Mouse (Mus musculus) heart, postnatal 36 days (tissue): Measurements from ENCODE around the gene Gm20388. TPM values are rescaled to one million over a fixed set of nuclear protein-coding genes. Genes with fewer than 3 reads are reported as not detected.

Source experiments
- DNase-seq, 2 experiments: peaks; one replicate each; pipeline ENCODE4 v3.0.0; 2021 to 2022
- intact Hi-C: fragments of 180-260 bp; cut with DNase I; formaldehyde crosslinking; loops from one replicate; pipeline ENCODE4 v1.15.1; 2025
- total RNA-seq, 2 experiments: library from RNA; stranded (reverse); gene quantifications; 2 replicates each; pipeline ENCODE4 v1.2.3; 2021

Gm20388 gene
- total RNA-seq, 2 experiments from 2014 or later, result 3.5 to 4.9 TPM

DNA sequence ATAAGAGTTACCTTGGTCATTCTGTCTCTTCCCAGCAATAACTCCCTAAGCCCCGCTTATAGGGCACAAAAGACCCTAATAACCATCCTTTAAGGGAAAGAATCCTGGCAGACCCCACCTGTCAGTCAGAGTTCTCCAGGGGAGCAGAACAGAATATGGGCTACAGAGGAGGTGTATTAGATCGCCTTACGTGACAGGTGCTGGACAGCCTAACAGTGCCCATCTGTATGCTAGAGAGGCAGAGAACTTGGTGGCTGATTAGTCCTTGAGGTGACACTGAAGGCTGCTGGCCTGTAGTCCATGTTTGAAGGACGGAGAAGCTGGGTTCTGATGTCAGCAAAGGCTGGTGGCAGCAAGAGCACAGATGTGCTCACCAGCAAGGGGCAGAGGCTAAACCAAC lies 200.3 kb downstream of the Gm20388 start:
- DNase-seq, result no peak
- intact Hi-C loops, result no loop called here

DNA sequence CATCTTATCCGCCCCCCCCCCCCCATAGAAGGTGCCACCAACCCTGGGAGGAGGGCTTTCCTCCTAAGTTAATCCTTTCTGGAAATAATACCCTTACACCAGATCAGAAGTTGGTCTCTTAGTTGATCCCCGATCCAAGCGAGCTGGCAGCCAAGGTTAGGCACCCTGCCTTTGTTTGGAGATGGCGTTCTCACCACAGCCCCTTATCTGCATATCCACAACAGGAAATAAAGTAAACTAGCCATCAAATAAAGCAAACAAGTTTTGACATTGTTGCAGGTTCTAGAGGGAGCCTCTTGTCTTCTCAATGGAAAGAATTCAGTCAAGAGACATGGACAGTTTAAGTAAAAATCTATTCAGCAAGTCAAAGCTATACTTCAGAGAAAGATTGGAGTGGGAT lies 200.7 kb downstream of the Gm20388 start:
- intact Hi-C loops, result no loop called here
- no peak for DNase-seq

DNA sequence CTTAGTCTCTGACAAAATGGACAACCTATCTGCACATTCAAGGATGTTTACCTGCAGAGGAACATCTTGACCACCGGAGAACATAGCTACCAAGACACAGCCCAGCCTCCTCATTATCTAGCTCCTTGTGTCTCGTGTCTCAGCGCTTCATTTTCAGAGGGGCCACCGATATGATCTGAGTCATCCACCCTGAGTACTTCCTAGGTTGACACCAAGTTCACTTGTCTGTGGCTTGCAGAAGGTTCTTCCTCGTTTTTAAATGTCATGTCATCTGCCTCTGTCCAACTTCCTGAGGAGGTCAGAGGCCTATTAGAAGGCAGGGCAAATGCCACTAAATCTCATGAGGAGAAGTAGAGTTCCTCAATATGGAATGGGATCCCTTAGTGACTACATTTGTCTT lies 201.9 kb downstream of the Gm20388 start:
- intact Hi-C loops, result no loop called here
- no peak for DNase-seq

DNA sequence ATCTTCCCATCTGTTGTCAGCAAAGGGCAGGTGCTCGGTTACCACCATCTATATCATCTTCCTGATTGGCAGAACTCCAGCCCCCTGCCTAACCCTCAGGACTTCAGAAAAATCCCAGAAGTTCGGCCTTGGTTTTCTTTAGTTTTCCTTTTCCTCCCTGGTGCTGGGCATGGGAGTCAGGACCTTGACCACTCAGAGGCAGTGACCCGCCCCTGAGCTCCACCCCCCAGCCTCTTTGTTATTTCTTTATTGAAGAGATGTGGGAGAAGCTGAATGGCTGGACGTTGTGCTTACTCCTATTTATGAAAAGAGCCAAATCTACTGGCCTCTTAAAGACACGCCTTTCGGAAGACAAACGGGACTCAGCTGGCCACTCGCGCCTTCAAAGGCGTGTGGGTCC lies 202.7 kb downstream of the Gm20388 start:
- DNase-seq, result peak in 1 of 2 experiments; percentile 44
- intact Hi-C loops, result no loop called here

GRCm38 (mm10) chr8:120113758-120114255 lies 203.2 kb downstream of the Gm20388 start, which contains the start of gene 6430548M08Rik:
TSS of gene 6430548M08Rik (plus strand) at chr8:120114152.
- DNase-seq, result peak; percentile 100
- intact Hi-C loops, result no loop called here

DNA sequence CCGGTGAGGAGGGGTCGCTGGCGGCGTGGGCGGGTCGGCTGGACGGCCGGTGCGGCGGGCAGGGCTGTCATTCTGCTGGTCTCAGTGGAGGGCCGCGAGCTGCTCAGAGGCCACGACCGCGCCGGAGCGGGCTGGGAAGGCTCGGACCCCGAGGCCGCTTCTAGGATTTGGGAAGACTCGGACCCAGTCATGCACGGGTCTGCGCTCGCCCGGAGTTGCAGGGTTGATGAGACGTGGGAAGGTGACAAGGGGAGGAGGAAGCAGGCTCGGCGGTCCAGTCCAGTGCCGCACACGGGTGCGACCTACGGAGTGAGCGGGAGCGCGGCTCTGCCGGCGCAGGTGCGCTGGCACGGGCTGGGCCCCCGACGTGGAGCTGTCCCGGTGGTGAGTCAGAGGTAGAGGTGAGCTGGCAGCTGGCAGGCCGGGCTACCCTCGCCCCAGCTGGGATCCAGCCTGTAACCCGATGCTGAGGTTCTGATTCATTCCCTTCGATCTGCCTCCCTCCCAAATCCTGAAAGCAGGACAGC lies 203.7 kb downstream of the Gm20388 start:
- no peak for DNase-seq
- intact Hi-C loops, result no loop called here

DNA sequence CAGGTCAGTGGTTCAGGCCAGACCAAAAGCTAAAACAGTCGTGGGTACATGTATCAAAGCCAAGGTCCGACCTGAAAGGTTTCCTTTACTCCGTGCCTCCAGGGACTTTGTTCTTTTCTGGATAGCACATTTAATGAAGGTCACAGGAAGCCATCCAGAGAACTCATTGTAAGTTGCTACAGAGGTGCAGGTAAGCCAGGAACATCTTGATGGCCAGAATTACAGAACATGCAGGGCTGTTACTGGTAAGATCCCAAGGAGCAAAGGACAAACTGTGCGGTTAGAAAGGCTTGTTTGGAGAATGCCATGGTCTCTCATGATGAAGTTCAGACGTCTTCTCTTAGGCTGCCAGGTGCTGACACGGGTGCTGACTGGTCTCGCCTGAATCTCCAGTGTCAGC lies 206.0 kb downstream of the Gm20388 start:
- no peak for DNase-seq
- intact Hi-C loops, result no loop called here

GRCm38 (mm10) chr8:120118162-120118561 lies 207.5 kb downstream of the Gm20388 start:
- intact Hi-C loops, result no loop called here
- no peak for DNase-seq

- intact Hi-C loops, result no loop called here
- DNase-seq, result no peak
Observed at GRCm38 (mm10) chr8:120118847-120119246, 208.2 kb downstream of the Gm20388 start.

DNA sequence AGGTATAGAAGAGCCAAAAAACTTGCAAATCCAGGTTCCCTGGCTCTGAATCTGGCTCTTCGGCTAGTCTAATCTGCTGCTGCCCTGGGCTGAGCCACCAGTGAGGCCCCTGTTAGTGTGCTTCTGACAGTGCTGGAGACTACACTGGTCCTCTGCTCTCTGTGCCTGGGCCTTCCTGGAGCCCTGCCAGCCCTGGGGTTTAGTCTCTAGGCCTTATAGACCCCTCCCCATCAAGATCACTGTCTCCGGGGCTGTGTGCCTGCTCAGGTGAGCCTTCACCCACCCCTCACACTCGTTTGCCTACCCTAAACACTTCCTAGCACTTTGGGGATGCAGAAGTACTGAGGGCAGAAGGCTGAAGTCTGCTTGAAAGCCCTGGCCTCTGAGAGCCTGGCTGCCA lies 208.8 kb downstream of the Gm20388 start:
- no peak for DNase-seq
- intact Hi-C loops, result no loop called here

DNA sequence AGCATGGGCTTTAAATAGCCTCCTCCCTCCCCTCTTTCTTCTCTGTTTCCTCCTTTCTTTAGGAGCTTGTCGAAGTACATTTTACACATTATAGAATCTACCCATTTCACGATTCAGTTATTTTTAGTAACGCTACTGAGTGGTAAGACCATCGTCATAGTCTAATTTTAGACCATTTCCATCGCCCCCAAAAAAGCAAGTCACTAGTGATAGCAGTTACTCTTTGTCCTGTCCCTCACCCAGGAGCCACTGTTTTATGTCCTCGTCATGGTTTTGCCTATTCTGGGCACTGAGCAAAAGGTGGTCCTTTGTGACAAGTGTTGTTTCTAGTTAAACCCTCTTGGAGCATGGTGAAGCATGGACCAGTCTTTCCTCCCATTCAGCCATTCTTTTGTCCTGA lies 209.3 kb downstream of the Gm20388 start:
- intact Hi-C loops, result no loop called here
- no peak for DNase-seq

GRCm38 (mm10) chr8:120120951-120121350 lies 210.3 kb downstream of the Gm20388 start:
- intact Hi-C loops, result no loop called here
- DNase-seq, result no peak

GRCm38 (mm10) chr8:120124261-120124660 lies 213.6 kb downstream of the Gm20388 start:
- DNase-seq, result no peak
- intact Hi-C loops, result no loop called here

GRCm38 (mm10) chr8:120124836-120125389 lies 214.3 kb downstream of the Gm20388 start:
- intact Hi-C loops, result no loop called here

GRCm38 (mm10) chr8:120126357-120127161 lies 215.9 kb downstream of the Gm20388 start:
- no peak for DNase-seq

More at GRCm38 (mm10) chr8:120124836-120125389, 214.3 kb downstream of the Gm20388 start:
- no peak for DNase-seq

GRCm38 (mm10) chr8:120129547-120129946 lies 218.9 kb downstream of the Gm20388 start:
- intact Hi-C loops, result no loop called here

More at GRCm38 (mm10) chr8:120126357-120127161, 215.9 kb downstream of the Gm20388 start:
- intact Hi-C loops, result no loop called here

GRCm38 (mm10) chr8:120131158-120131557 lies 220.5 kb downstream of the Gm20388 start:
- DNase-seq, result no peak
- intact Hi-C loops, result no loop called here

More at GRCm38 (mm10) chr8:120129547-120129946, 218.9 kb downstream of the Gm20388 start:
- no peak for DNase-seq

DNA sequence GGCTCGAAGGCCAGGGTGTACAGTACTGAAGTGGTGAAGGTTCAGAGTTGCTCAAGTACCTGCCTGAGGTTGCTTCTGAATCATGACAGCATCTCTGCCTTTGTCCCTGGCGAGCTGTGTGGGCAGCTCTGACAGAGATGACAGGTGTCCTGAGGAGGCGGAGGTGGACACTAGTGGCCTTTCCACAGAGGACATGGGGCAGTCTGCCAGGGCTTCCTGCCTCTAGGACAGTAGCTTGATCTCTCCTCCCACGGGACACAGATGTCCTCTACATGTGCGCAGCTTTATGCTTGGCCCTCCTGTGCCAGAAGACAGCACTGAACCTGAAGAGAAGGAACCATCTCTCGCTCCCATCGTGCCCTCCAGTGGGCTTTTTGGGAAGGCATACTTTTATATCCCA lies 222.5 kb downstream of the Gm20388 start:
- DNase-seq, result no peak
- intact Hi-C loops, result no loop called here

- intact Hi-C loops, result no loop called here
Observed at GRCm38 (mm10) chr8:120135687-120136086, 225.0 kb downstream of the Gm20388 start.

DNA sequence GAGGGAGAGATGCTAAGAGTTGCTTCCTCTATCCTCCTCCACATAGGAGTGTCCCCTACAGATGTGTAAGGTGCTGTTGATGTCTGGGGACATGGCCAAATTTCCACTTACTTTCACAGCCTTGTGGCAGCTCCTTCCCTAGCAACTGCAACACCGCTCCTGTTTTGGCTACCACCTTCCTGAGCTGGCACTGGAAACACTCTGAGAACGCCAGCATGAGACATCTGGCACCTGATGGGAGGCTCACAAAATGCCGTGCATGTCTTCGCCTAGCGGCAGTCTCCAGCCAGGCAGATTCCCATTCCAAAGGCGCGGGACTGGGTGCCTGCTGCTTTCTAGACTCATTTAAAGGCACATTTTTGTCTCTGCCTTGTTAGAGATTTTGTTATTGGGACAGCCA lies 226.0 kb downstream of the Gm20388 start:
- intact Hi-C loops, result no loop called here
- DNase-seq, result peak; percentile 44 to 58

More at GRCm38 (mm10) chr8:120135687-120136086, 225.0 kb downstream of the Gm20388 start:
- DNase-seq, result no peak

GRCm38 (mm10) chr8:120138958-120139357 lies 228.3 kb downstream of the Gm20388 start:
- DNase-seq, result no peak
- intact Hi-C loops, result no loop called here

DNA sequence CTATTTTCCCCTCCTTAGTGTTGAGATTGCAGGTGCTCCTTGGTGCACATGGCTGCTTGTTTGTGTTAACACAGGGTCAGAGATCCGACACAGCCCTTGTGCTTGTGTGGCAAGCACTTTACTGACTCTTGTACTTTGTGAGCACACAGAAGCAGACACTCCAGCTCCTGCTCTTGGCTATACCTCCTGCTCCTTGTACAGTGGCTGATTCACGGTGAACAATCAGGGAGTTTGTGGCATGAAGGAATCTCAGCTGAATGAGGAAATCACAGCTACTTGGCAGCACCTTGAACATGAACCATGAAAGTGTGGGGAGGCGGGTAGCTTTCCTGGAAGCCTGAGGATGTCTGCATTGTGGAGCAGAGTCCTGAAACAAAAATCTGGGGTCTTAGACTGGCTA lies 230.1 kb downstream of the Gm20388 start:
- no peak for DNase-seq
- intact Hi-C loops, result no loop called here
